Mouse (Mus musculus) left cerebral cortex, adult 2 months (tissue): Measurements from ENCODE around the gene Farp1. TPM values are rescaled to one million over a fixed set of nuclear protein-coding genes. Genes with fewer than 3 reads are reported as not detected.
A peak's percentile ranks its signal among the peaks of the same experiment; 100 is the strongest.

ENCODE experiments used
- DNase-seq, 2 experiments: peaks; one replicate each; pipeline ENCODE4 v3.0.0; 2021 to 2022; ENCODE audit warnings: low spot score in 2 of 2, mixed read lengths in 1 of 2; ENCODE audit errors: extremely low spot score in 1 of 2
- H3K27ac ChIP-seq: fragments of 200-600 bp; 2 replicates; pipeline ENCODE4 v1.8.1; 2022
- H3K4me3 ChIP-seq: fragments of 200-600 bp; 2 replicates; pipeline ENCODE4 v1.8.1; 2022
- CTCF ChIP-seq: fragments of 200-600 bp; IDR thresholded peaks from 2 replicates; pipeline ENCODE4 v1.8.1; 2022; ENCODE audit warnings: antibody characterized with exemption, mild to moderate bottlenecking, moderate library complexity
- intact Hi-C: fragments of 180-260 bp; cut with DNase I; formaldehyde crosslinking; loops from one replicate; pipeline ENCODE4 v1.15.1; 2025
- total RNA-seq, 2 experiments: library from RNA; stranded (reverse); gene quantifications; 2 replicates each; pipeline ENCODE4 v1.2.3; 2021

Farp1 gene
- total RNA-seq, 2 experiments from 2014 or later = 142 to 152 TPM

DNA sequence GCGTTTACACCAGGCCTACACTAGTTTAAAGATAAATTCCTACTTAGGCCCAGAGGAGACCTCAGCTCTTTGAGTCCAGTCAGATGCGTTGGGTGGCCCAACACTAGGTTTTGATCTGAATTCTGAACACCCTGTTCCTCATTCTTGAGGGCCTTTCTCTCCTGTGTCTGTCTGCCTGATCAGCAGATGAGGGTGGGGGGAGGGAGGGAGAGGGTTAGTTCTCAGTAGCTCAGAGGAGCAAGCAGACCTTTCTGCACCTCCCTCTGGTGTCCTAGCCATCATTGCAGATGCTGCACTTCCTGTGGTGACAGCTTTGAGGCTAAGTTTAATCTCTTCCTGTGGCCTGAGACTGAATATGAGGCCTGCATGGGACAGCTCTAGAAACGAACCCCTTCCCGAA, 227.6 kb downstream of the Farp1 start:
- no peak overlapping the region for H3K27ac ChIP-seq
- no peak for TF ChIP-seq CTCF
- intact Hi-C loops = no loop called here
- no peak for DNase-seq
- no peak overlapping the region for H3K4me3 ChIP-seq

DNA sequence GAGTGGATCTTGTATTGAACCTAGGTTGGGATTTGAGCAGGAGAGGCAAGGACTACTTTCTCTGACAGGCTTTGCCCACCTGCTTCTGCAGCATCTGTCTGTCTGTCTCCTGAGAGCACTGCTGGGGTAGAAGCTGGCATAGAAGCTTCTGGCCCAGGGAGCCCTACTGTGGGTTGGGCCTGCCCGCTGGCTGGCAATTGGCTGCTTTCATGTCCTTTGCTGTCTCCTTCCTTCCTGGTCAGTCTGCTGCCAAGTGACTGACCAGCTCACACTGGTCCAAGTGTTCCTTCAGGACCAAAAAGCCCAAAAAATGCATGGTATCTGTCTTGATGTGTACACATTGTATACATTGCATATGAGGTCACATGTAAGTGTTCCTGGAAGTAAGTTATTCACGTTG, 228.9 kb downstream of the Farp1 start:
- TF ChIP-seq CTCF = no peak
- intact Hi-C loops = no loop called here
- no peak for DNase-seq
- H3K4me3 ChIP-seq = no peak overlapping the region
- H3K27ac ChIP-seq = no peak overlapping the region

- intact Hi-C loops = no loop called here
- H3K27ac ChIP-seq = no peak overlapping the region
- no peak for TF ChIP-seq CTCF
- DNase-seq = no peak
- no peak overlapping the region for H3K4me3 ChIP-seq
Observed at GRCm38 (mm10) chr14:121264453-121264852, 229.5 kb downstream of the Farp1 start.

DNA sequence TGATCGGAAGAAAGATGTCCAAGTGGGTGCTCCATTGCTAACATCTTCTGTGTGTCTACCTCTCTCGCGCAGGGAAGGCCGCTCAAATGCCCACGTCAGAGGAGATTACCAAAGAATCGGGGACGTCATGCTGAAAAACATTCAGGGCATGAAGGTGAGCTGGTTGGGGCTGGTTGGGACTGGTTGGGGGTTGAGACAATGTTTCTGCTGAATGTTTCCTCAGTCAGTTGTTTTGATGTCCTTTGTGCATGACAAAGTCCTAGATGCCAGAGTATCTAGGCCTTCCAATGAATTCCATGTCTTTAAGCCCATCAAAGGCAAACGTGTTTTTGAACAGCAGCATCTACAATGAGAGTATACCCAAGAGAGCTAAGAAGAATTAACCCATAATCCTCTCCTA, 232.8 kb downstream of the Farp1 start:
- Histone ChIP-seq H3K4me3 (no peak overlapping the region), H3K27ac (no peak overlapping the region)
- intact Hi-C loops = no loop called here
- no peak for DNase-seq
- no peak for TF ChIP-seq CTCF

- no peak overlapping the region for H3K27ac ChIP-seq
- H3K4me3 ChIP-seq = no peak overlapping the region
- DNase-seq = no peak
- intact Hi-C loops = no loop called here
- no peak for TF ChIP-seq CTCF
Observed at GRCm38 (mm10) chr14:121270490-121270889, 235.5 kb downstream of the Farp1 start.

DNA sequence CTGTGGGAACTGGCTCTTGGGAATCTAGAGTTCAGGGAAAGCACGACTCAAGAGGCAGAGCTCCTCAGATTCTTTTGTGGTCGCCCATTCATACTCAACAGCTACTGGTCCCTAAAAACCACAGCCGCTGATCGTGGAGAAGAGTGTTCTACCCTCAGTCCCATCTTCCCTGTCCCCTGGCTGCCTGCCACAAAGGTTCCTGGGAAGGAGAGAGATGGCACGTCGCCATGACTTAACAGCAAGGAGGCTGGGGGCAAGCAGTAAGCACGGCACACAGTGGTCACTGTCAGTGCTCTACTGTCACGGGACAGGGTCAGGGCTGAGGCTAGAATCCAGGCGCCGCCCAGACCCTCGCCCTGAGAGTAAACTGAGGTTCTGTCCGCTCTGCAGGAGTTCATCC, 240.0 kb downstream of the Farp1 start:
- intact Hi-C loops = loop anchor here (5.0 kb wide), 1 partner anchor 302 kb away; no protein-coding TSS in a partner anchor
- Histone ChIP-seq H3K4me3 (no peak overlapping the region), H3K27ac (no peak overlapping the region)
- no peak for DNase-seq
- TF ChIP-seq CTCF = no peak

GRCm38 (mm10) chr14:121276016-121276415, 241.0 kb downstream of the Farp1 start:
- TF ChIP-seq CTCF = no peak
- intact Hi-C loops = loop anchor here (5.0 kb wide), 1 partner anchor 301 kb away; no protein-coding TSS in a partner anchor
- Histone ChIP-seq H3K27ac (no peak overlapping the region), H3K4me3 (no peak overlapping the region)
- DNase-seq = no peak

- intact Hi-C loops = loop anchor here (1.0 to 5.0 kb wide), 3 partner anchors 172 to 298 kb away; no protein-coding TSS in a partner anchor
- TF ChIP-seq CTCF = peak; percentile 96
- DNase-seq = peak; percentile 78 to 88
- H3K27ac ChIP-seq = no peak overlapping the region
- H3K4me3 ChIP-seq = no peak overlapping the region
Observed at GRCm38 (mm10) chr14:121279106-121279505, 244.1 kb downstream of the Farp1 start.

DNA sequence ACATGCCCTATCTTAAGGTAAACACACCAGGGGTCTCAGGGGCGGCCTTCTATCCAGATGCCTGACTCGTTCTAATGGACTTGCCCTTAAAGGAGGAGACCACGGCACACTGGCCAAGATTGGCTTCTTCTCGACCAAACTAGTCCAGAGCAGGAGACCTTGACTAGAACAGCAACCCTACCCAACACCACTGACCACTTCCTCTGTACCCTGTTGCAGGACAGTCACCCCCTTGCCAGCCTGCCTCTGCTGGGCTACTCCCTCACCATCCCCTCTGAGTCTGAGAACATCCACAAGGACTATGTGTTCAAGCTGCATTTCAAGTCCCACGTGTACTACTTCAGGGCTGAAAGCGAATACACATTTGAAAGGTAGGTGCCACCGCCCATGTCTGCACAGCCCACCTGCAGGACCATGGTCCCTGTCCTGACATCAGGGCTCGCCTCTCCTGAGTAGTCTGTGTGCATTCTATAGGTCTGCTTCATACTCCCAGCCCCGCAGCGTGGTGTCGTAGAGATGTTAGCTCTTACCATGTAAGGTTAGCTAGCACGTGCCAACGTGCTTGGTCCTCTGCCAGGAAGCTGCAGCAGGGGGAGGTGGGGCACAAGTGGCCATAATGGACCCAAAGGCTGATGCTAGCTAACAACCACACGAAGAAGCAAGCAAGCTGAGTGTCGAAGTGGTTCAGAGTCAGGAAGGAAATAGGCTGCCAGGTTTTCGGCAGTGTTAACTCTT, 245.8 kb downstream of the Farp1 start:
- Histone ChIP-seq H3K27ac (no peak overlapping the region), H3K4me3 (no peak overlapping the region)
- intact Hi-C loops = loop anchor here (5.0 kb wide), 1 partner anchor 97 kb away; no protein-coding TSS in a partner anchor
- DNase-seq = no peak
- no peak for TF ChIP-seq CTCF

GRCm38 (mm10) chr14:121281336-121281710, 246.3 kb downstream of the Farp1 start:
- TF ChIP-seq CTCF = no peak
- H3K27ac ChIP-seq = no peak overlapping the region
- intact Hi-C loops = loop anchor here (5.0 kb wide), 1 partner anchor 96 kb away; no protein-coding TSS in a partner anchor
- no peak for DNase-seq
- H3K4me3 ChIP-seq = no peak overlapping the region

DNA sequence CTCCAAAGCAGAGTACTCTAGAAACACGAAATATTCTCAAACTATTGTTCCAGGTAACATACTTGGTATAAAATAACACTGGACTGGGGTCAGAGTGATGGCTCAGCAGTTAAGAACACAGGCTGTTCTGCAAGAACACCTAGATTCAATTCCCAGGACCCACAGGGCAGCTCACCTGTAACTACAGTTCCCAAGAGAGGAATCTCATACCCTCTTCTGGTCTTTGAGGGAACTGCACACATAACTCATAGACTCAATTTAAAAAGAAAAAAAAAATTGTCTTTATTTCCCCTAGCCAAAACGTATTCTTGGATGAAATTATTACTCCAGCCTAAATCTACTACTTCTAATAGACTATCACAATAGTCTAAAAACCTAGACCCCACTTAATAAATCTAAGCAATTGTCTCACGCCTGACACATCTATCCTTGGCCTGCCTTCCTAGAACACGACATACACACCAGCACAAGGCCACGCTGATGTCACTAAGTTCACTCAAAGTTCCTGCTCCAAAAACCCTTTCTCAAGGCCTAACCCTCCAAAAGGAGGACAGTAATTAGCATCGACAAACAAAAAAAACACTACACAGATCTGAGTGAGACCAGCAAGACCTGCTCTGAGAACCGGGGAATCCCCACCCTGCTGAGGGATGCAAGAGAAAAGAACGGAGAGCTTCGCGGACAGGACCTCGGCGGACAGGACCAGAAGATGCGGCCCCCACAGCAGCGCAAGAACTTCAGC, 250.6 kb downstream of the Farp1 start:
- peak; percentile 59 for TF ChIP-seq CTCF
- intact Hi-C loops = no loop called here
- no peak overlapping the region for H3K4me3 ChIP-seq
- H3K27ac ChIP-seq = no peak overlapping the region
- no peak for DNase-seq

- Histone ChIP-seq H3K4me3 (no peak overlapping the region), H3K27ac (no peak overlapping the region)
- intact Hi-C loops = no loop called here
- no peak for TF ChIP-seq CTCF
- DNase-seq = no peak
Observed at GRCm38 (mm10) chr14:121291881-121292280, 256.9 kb downstream of the Farp1 start.
